Comparison of ENCODE assay signal across 9 mouse cellular contexts in the genomic region with DNA sequence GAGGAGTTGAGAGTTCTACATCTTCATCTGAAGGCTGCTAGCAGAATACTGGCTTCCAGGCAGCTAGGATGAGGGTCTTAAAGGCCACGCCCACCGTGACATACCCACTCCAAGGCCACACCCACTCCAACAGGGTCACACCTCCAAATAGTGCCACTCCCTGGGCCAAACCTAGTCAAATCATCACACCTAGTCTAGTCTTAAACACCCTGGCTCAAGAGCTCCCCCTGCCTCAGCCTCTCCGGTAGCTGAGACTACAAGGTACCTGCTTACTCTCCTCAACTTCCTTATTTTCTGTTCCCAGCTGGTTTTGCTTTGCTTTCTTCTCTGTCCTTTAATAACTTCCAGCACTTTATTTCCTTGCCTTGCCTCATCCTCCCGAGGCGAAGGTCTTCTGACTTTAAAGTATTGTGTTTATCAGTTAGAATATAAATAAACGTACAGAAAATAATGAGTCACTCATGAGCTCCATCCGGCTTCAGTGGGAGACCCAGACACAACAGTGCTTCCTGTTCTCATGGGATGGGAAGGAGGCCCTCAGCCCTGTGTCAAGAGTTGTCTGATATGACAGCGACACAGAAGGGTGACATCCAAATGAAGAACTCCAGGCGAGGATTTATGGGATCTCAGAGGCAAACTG. TPM values are rescaled to one million over a fixed set of nuclear protein-coding genes. Genes with fewer than 3 reads are reported as not detected.
A peak's percentile ranks its signal among the peaks of the same experiment; 100 is the strongest.
DNase-seq lines count a peak whose midpoint lies in the region; ATAC-seq lines count a peak whose summit lies in the region.
"Had no signal": no experiment of that assay in that cellular context is flagged by ENCODE, and none has a peak within 500 bp of the region (broad histone marks: within the 10 kb centered on the region; RNA-seq: fewer than 3 reads in every experiment).

No protein-coding gene starts in this region.

- peak; percentile 30 for DNase-seq in kidney, adult 11 months
- peak; percentile 71 for DNase-seq in MEL-GATA-1-ER (ENCODE audit: extremely low read depth, low read depth)
- peak; percentile 51 to 77 for DNase-seq in thymus, adult 18-20 months
- DNase-seq in layer of hippocampus, postnatal 36 days, result no peak

- H3K27ac ChIP-seq in kidney, embryonic 16.5 days (ENCODE audit: low read length), result no peak overlapping the region
- peak overlapping the region; percentile 41 to 74 for H3K27ac ChIP-seq in heart, embryonic 14.5 days (replicated peaks in 1 of 2; ENCODE audit: control insufficient read depth in 1 of 2, insufficient read depth in 1 of 2, low read depth in 2 of 2, low read length in 2 of 2)
- peak overlapping the region; percentile 73 for H3K27ac ChIP-seq in lung, embryonic 15.5 days
- H3K27ac ChIP-seq: macrophage had no signal

- 0 out of 2 replicates have a peak, but pooled peaks cover 4% of the 10 kb centered on the region for H3K4me1 ChIP-seq in kidney, embryonic 16.5 days (ENCODE audit: insufficient read depth, low read length)
- H3K4me1 ChIP-seq in heart, embryonic 14.5 days (ENCODE audit: control insufficient read depth in 2 of 2, insufficient read depth in 2 of 2, low read length in 2 of 2), result peaks cover 18 to 19% of the 10 kb centered on the region in 2 experiments
- peaks cover 22% of the 10 kb centered on the region for H3K4me1 ChIP-seq in lung, embryonic 15.5 days

- no peaks in the 10 kb centered on the region for H3K27me3 ChIP-seq in kidney, embryonic 16.5 days (ENCODE audit: insufficient read depth, low read length)
- no peaks in the 10 kb centered on the region for H3K27me3 ChIP-seq in heart, embryonic 14.5 days (ENCODE audit: control insufficient read depth, insufficient read depth, low read length)
- H3K27me3 ChIP-seq in lung, embryonic 15.5 days, result no peaks in the 10 kb centered on the region

- no peak overlapping the region for H3K9ac ChIP-seq in kidney, embryonic 16.5 days (replicated peaks; ENCODE audit: low read length)
- H3K9ac ChIP-seq in heart, embryonic 14.5 days (ENCODE audit: low read length), result no peak overlapping the region
- no peak overlapping the region for H3K9ac ChIP-seq in lung, embryonic 15.5 days

- no peaks in the 10 kb centered on the region for H3K9me3 ChIP-seq in kidney, embryonic 16.5 days (ENCODE audit: low read length)
- no peaks in the 10 kb centered on the region for H3K9me3 ChIP-seq in heart, embryonic 14.5 days (ENCODE audit: control insufficient read depth, low read length)
- no peaks in the 10 kb centered on the region for H3K9me3 ChIP-seq in lung, embryonic 15.5 days

- no peak for ATAC-seq in kidney, embryonic 16.5 days (ENCODE audit: low FRiP score, low TSS enrichment)
- ATAC-seq in heart, embryonic 14.5 days (ENCODE audit: insufficient number of reproducible peaks, insufficient read depth, low FRiP score, low read depth), result peak; percentile 47; the same call in 1 of the 2 replicates
- ATAC-seq in lung, embryonic 15.5 days (ENCODE audit: borderline replicate concordance, extremely low read depth, low FRiP score, low TSS enrichment), result peak; percentile 77; the same call in 1 of the 2 replicates
- no peak for ATAC-seq in frontal cortex, adult (ENCODE audit: low TSS enrichment)

- H3K36me3 ChIP-seq in kidney, embryonic 16.5 days (ENCODE audit: insufficient read depth, low read length), result no peaks in the 10 kb centered on the region
- H3K36me3 ChIP-seq in heart, embryonic 14.5 days (ENCODE audit: control insufficient read depth, insufficient read depth, low read length), result no peaks in the 10 kb centered on the region
- no peaks in the 10 kb centered on the region for H3K36me3 ChIP-seq in lung, embryonic 15.5 days

- no peak overlapping the region for H3K4me3 ChIP-seq in kidney, embryonic 16.5 days (ENCODE audit: low read length)
- H3K4me3 ChIP-seq in heart, embryonic 14.5 days (ENCODE audit: control insufficient read depth in 1 of 2, insufficient read depth in 1 of 2, low read depth in 1 of 2, low read length in 2 of 2), result no peak overlapping the region
- no peak overlapping the region for H3K4me3 ChIP-seq in lung, embryonic 15.5 days

- 74% methylated on average over 9 of the region's 9 CpGs for WGBS in kidney, embryonic 16.5 days
- WGBS in heart, embryonic 14.5 days, result 58% methylated on average over 9 of the region's 9 CpGs
- WGBS in lung, embryonic 15.5 days, result 43% methylated on average over 9 of the region's 9 CpGs

- no peak overlapping the region for H3K4me2 ChIP-seq in kidney, embryonic 16.5 days (replicated peaks; ENCODE audit: low read depth, low read length)
- H3K4me2 ChIP-seq in heart, embryonic 14.5 days (ENCODE audit: low read length), result no peak overlapping the region
- no peak overlapping the region for H3K4me2 ChIP-seq in lung, embryonic 15.5 days

RNA-seq across cellular contexts. Expression of a gene that starts 22.4 kb away (rescaled TPM):
- polyA plus RNA-seq in kidney, embryonic 16.5 days (2015; fragmentation: Nextera tagmentation; extraction: Ambion mirVana), result 28.8 and 29.0 TPM in 2 replicates
- polyA plus RNA-seq in heart, embryonic 14.5 days (2014; fragmentation: Nextera tagmentation; extraction: Ambion mirVana), result 17.4 and 21.1 TPM in 2 replicates
- polyA plus RNA-seq in lung, embryonic 15.5 days (2015; fragmentation: Nextera tagmentation; extraction: Ambion mirVana), result 9.7 and 10.0 TPM in 2 replicates
- 100 to 1,000 TPM in 1 of 2 experiments, 10 to 100 TPM in 1; 96.5 to 108 TPM for total RNA-seq in layer of hippocampus, postnatal 36 days (2021)

RNA-seq across cellular contexts. Expression of a gene that starts 30.5 kb away (rescaled TPM):
- polyA plus RNA-seq in kidney, embryonic 16.5 days (2015; fragmentation: Nextera tagmentation; extraction: Ambion mirVana), result 45.8 and 48.5 TPM in 2 replicates
- 41.4 and 41.6 TPM in 2 replicates for polyA plus RNA-seq in heart, embryonic 14.5 days (2014; fragmentation: Nextera tagmentation; extraction: Ambion mirVana)
- 50.3 and 50.9 TPM in 2 replicates for polyA plus RNA-seq in lung, embryonic 15.5 days (2015; fragmentation: Nextera tagmentation; extraction: Ambion mirVana)
- 10 to 100 TPM; 19.9 to 22.3 TPM for total RNA-seq in layer of hippocampus, postnatal 36 days (2021)

Comparison
In these comparisons a context has a peak if more than half of its experiments do, and no peak if none do; other contexts are left out.
1. DNase-seq: peak in kidney, adult 11 months (single experiment), MEL-GATA-1-ER (single experiment) and thymus, adult 18-20 months (2 of 2); none in layer of hippocampus, postnatal 36 days (0 of 2).
2. ATAC-seq: peak in heart, embryonic 14.5 days (single experiment) and lung, embryonic 15.5 days (single experiment); none in kidney, embryonic 16.5 days (single experiment) and frontal cortex, adult (single experiment).